Mouse (Mus musculus): ENCODE results near the gene Runx3.

The Runx3 gene

DNA sequence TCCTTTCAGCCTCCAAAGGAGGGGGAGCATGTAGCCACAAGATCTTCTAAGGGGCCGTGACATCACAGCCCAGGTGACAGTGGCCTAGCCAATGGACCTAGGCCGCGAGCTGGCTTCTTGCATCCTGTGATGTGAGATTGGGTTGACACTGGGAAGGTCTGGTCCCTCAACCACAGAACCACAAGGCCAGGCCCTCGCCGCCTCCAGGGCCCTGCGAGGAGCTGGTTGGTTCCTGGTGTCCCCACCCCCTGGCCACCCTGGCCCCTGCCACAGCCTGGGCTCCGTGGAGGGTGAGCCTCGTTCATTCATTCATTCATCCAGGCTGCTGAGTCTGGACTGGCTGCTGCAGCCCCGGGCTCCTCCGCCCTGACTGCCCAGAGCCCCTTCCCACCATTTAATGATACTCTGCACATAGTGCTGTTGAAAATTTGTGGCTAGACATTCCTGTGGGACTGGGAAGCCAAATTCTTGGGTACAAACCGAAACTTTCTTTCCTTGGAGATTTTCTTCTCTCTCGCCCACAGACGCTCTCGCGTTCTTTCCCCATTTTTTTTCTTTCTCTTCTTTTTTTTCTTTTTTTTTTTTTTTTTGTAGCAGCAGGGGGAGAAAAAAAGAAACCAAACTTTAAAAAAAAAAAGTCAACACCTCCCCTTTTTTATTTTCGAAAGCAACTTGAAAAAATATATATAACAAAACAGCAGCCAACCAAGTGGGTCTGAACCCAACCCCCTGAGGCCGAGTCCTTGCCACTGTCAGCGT is at the start of gene Runx3:
Runx3 (plus strand) TSS at position 311 of the 759 bp plus-strand sequence.
- in situ Hi-C loops (cut with MboI, MseI) = no loop called here

DNA sequence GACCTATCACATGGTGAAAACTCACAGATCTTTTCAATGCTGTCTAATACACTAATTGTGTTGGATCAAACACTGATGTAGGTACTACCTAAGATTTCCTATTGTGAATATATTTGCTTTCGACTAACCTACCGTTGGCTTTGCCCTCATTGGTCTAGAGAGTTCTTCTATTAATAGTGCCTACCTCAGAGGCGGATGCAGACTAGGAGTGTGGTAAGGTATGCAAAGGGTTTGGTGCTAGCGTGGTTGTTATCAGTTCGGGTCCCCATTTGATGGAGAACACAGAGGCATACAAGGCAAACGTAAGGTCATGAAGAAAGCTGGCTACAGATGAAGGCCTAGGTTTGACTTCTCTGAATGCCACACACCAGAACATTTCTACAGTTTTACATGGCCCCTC is 47.8 kb upstream of the Runx3 start:
- in situ Hi-C loops (cut with MboI, MseI) = no loop called here

DNA sequence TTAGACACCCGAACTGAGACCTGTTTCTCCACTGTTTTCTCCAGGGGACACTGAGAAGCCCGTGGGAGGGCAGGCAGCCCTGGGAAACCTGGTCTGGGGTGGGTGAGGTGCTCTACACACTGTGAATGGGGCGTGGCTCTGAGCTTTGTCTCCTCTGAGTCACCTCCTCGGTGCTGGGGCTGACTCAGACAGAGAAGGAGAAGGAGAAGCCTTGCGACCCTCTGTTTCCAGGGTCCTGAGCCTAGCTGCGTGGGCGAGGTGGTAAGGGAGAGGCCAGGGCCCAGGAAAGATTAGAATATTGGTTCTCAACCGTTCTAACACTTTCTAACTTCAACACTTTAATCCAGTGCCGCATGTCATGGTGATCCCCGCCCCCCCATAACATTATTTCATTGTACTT is 46.9 kb upstream of the Runx3 start:
- in situ Hi-C loops (cut with MboI, MseI) = no loop called here

DNA sequence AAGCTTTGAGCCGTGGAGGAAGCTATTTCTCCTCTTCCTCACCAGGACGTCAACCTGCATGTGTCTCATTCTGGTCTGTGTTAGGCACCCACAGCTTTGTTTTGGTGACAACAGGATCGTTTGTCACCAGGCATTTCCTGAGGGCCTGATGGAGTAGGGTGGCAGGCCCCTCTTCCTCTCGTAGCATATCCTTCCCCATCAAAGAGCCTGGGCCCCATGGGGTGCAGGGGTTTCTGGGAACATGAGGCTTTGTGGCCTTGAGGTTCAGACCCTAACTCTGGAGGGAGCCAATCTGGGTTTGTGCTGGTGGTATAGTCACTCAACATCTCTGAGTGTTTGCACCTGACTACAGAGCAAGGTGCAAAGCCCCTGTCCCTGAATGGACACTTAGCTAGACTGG is 45.8 kb upstream of the Runx3 start:
- in situ Hi-C loops (cut with MboI, MseI) = no loop called here

DNA sequence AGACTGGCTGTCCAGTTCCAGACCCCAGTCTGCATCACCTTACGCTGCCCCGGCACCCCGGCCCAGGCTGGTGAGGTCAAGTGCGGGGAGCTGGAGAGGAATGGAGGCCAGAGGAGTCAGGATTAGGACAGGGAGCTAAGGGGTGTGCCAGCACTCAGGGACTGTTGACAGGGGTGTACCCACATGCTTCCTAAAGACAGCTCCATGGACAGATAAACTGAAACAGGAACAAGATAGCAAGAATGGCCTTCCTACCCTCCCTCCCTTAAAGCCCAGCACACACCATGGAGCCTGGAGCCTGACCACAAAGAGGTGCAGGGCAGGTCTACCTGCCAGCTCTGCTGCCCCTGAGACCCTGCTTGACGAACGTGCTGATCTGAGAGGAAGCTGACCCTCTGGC is 45.1 kb upstream of the Runx3 start:
- in situ Hi-C loops (cut with MboI, MseI) = no loop called here

DNA sequence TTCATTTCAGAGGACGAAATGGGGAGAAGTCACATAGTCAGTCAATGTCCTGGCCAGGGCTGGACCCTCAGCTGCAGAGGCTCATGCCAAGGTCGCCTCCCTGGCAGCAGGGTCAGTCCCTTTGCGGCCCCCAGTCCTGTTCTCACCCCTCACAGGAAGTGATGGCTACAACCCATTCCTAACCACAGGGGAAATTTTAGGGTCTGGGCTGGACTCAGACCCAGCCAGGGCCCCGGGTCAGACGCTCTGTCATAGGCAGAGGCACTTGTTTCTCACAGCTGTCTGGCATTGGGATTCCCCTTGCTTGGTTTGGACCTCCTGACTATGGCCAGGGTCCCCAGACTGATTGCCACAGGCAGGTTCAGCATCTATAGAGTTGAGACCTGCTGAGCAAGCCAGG is 43.8 kb upstream of the Runx3 start:
- in situ Hi-C loops (cut with MboI, MseI) = no loop called here

DNA sequence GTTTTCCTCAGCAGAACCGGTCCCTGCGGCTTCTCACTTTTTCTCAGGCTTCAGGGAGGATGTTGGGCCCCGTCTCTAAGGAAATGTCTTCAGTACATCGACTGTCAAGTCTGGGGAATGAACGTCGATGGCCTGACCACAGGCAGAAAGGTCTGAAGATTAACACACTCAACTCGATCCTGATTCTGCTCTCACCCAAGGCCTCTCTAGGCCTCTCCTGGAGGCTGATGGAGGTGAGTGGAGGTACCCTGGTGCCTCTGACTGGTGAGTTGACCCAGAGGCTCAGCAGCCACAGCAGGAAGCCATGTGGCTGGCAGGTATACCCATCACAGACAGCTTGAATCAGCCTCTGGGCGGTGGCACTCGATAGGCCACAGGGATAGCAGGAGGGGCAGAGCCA is 43.3 kb upstream of the Runx3 start:
- in situ Hi-C loops (cut with MboI, MseI) = no loop called here

DNA sequence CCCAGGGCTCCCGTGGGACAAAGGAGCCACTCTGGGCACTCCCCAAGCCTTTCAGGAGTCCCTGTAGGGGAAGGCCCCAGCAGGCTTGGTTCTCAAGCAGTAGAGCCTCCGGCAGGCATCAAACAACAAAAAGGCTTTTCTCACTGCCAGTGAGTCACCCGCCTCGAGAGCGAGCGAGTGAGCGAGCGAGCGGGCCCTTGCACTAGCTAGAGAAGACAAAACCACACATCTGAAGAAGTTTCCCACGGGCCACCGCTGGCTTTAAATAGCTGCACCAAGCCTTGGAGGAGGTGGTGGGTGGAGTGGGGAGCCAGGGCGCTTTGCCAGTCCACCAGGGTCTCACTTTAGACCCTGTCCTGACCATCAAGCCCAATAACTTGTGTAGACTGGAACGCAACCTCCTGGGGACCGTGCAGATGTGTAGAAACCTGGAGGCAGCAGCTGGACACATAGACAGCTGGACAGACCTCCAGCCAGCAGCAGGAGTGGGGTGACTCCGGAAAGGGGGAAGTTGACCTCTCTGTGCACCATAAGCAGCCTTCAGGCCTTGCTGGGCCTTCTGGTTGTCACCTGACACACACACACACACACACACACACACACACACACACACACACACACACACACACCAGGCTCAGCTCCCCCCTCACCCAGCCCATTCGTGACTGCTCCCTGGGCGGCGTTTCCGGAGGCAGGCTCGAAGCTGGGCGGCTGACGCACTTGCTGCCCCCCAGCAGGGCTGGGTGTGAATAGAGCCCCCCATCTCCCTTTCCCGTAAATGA is 40.4 kb upstream of the Runx3 start:
- in situ Hi-C loops (cut with MboI, MseI) = no loop called here

DNA sequence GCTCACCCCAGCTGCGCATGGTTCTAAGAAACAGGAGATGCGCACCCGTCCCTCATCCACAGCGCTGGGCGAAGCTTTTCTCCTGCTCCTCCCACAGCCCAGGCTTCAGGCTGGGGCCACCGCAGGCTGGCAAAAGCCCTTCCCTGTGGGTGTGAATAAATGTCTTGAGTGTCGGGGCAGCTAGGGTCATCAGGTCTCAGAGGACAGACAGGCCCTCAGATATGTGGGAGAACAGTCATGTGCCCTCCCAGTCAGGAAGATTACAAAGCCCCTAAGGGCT is 39.9 kb upstream of the Runx3 start:
- in situ Hi-C loops (cut with MboI, MseI) = no loop called here

DNA sequence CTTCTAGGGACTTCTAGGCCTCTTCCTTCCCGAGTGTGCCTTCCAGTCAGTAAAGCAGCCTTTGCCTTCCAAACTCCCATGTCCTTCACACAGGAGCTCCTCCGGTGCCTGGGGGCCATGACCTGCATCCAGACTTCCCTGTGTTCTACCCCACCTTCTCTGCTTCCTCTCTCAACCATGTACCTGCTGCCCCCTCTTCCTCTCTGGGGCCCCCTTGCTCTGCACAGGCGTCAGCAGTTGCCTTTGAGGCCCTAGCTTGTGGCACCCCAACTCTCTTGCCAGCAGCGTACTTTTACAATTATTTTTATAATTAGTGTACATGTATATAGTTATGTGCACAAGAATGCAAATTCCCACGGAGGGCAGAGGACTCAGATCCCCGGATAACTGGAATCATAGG is 37.4 kb upstream of the Runx3 start:
- in situ Hi-C loops (cut with MboI, MseI) = no loop called here

DNA sequence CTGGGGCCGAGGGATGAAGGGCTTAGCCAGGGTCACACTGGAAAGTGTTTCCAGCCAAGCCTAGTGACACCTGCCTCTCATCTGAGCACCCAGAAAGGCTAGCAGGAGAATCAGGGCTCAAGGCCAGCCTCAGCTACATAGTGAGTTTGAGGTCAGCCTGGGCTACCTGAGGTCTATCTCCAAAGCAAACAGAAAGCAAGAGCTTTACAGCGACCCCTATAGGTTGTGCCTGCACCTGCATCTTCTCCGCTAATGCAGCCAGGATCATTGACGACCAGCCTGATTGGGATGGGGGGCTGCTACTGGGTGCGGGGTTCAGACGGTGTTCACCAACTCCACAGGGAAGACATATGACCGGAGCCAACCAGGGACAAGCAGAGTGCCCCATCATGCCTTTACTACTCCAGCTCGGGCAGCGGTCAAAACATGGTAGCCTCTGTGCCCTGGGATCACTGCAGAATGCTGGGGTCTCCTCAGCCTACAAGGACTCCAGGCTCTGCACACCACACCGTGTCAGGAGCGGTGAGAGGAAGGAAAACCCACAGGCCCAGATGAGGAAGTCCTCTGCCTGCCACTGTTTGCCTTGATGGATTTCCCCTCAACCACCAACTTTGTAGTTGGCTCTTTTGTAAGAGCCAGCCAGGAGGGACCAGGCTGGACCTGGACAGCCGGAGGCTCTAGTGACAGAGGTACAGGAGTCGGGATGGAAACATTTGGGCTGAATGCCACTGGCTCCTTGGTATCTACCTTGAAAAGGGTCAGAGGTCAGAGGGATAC is 35.2 kb upstream of the Runx3 start:
- in situ Hi-C loops (cut with MboI, MseI) = no loop called here

DNA sequence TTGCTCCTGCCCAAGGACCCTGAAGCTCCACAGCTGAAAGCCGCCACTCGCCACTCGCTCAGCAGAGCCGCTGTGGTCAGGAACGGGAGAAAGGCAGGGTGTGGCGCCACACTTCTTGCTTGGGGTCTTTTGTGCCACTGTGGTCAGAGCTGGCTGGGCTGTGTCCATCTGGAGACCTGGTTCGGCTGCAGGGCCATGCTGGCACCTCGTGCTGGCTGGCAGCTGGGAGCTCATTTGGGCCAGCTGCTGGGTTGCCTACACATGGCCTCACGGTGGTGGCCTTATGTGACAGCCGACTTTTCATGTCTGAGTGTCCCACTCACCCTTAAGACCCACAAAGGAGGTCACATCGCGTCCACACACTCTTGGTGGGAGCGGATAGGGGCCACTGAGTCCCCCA is 29.8 kb upstream of the Runx3 start:
- in situ Hi-C loops (cut with MboI, MseI) = no loop called here

DNA sequence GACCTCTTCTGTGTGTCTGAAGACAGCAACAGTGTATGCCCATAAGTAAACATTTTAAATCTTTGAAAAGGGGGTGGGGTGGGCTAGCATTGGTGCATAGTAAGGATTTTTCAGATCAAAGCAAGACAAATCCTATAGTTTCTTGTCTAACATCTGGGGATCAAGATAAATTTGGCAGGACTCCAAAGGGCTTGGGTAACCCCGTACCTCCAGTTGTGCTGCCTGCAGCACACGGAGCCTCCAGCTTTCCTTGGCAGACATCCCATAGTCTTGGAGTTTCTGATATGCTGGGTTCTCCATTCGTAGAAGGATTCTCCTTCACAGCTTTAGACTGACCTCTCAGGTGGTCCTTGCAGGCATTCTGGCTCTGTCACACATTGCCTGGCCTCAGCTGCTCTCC is 27.6 kb upstream of the Runx3 start:
- in situ Hi-C loops (cut with MboI, MseI) = no loop called here

DNA sequence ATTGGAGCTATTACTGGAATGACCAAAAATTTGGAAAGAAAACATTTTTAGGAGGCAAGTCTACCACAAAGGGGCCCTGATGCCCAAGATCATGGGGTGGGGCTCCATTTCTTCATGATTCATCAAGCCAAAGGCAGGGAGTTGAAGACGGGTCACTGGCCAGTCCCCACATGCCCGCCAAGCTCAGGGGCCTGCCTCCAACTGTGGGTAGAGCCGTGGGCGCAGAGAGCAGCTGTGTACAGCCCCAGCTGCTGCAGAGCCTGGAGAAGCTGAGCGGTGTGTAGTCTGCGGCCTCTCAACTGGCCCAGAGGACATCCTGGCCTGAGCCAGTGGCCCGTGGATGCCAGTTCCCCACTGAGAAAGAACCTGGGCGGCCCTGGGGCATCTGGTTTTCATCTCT is 24.8 kb upstream of the Runx3 start:
- in situ Hi-C loops (cut with MboI, MseI) = no loop called here

DNA sequence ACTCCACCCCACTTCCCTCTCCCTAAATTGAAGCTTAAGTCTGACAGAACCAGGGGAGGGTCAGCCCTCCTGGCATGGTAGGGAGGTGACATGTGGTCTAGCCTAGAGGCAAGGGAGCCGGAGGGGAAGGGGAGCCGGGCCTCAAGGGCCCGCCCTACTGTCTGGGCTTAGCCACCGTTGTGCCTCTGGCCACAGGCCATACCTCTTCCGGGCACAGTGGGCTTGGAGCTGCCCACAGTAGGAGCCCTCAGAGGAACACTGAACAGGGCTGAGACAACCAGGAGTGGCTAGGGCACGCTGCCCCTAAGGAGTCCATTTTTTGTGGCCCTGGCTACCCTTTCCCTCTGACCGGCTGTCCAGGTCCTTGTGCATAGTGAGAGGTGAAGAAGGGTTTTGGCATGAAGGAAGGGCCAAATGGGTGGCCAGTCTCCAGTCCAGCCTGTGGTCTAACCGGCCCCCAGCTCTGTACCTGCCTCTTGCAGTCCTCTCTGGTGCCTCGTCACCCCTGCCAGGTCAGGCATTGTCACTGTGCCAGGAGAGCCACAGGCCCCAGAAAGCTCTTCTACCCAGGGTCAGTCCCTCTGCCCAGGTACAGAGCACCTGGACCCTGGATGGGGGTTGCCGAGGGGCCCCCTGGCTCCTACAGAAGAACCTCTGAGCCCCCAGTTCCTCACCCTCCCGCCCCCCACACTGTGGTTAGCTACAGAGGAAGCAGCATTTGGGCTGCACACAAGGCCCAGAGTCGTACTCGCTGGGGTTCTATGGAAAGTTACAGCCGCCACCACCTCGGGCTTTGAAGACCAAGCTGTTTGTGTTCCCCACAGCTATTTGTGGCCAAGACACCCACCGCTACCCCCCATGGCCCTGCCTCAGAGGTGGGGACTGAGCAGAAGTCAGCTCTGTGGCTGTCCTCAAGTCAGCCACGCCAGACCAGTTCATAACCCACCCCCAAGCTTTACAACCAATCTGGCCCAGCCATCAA is 22.3 kb upstream of the Runx3 start:
- in situ Hi-C loops (cut with MboI, MseI) = no loop called here

DNA sequence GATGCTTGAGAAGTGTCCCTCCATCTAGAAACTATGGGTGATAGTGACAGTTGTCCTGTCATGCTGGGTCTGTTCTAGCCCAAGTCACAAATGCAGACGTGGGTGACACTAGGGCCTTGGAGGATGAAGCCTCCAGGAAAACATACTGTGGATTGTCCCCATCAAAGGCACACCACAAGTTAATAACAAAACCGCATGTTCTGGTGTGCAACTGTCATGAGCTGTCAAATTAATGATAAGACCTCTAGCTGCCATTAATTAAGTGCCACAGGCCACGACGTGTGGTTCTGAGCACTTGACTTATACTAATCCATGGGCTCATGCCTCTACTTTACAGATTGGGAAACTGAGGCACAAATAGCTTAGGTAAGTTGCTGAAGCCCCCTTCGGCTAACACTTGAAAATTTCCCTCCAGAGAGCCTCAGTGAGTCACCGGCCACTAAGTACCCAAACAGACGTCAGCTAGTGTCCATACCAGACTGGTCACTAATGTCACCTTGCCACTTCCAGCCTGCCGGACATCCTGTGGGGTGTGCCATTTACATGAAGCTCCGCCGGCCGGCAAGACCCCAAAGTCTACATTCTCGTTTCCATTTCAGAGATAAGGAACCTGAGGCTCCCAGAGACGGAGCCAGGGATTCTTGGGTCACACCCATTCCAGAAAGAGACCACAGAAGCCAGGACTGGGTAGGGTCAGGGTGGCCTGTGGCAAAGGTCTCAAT is 18.3 kb upstream of the Runx3 start:
- in situ Hi-C loops (cut with MboI, MseI) = no loop called here

DNA sequence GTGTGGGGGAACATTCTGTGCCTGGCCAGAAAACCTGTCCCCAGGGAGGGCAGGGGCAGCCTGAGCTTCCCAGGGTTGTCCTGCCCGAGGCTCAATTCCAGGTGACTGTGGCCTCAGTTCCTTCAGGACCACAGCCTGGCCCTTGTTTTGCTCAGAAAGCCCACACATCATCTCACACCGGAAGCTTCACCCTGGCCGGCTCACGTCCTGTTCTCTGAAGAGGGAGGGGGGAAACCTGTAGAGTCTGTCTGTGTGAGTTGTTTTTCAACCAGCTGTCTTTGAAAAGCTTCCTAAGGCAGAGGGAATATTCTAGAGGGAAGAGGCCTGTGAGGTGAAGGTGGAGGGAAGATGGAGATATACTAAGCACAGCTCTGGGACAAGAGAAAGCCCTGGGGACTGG is 17.7 kb upstream of the Runx3 start:
- in situ Hi-C loops (cut with MboI, MseI) = no loop called here

DNA sequence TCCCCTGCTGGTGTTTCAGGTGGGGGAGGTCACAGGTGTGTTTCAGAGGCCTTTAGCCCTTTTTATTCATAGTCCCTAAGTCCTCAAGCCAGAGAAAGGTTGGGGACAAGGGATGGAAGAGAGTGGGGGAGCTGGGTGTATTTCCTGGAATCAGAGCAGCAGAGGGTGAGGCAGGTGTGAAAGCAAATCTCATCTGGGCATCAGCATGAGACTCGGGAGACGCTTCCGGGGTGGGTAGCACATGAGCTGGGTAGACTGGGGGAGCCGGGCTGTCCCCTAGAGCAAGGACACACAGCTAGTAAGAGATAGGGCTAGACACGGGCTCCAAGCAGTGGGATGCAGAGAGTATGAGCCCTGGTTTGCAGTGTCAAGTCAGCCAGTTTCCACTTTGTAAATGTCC is 16.7 kb upstream of the Runx3 start:
- in situ Hi-C loops (cut with MboI, MseI) = no loop called here

DNA sequence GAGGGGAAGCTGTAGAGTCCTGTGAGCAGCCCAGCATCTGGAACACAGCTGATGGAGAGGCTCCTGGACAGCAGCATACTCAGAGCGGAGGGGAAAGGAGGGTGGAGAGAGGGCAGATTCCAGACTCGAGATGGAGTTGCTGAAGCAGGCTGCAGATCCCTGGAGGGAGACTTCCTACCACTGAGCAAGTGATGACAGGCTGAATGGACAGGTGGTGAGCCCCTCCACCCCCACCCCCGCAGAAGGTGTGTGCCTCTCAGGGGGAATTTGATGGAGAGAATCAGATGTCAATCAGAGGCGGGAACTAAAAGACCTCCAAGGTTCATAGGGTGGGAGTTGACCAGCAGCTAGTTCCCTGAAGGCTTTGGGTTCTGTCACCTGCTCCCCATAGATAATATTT is 13.5 kb upstream of the Runx3 start:
- in situ Hi-C loops (cut with MboI, MseI) = no loop called here

DNA sequence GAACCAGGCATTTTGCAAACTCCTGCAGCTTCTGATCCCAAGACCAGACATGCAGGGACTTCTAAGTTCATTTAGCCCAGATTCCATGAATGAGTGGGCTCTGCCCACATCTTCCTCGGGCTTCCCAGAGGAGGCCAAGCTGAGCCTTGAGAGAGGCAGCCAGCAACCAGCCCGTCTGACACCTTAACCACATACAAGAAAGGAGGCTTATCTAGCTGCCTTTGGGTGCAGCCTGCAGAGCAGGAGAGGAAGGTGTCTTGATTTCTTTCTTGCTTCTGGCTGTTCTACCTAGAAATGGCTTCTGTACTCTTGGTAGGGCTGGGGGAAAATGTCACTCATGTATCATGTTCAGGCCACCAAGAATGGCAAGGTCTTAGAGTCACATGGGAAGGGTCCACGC is 11.8 kb upstream of the Runx3 start:
- in situ Hi-C loops (cut with MboI, MseI) = no loop called here

DNA sequence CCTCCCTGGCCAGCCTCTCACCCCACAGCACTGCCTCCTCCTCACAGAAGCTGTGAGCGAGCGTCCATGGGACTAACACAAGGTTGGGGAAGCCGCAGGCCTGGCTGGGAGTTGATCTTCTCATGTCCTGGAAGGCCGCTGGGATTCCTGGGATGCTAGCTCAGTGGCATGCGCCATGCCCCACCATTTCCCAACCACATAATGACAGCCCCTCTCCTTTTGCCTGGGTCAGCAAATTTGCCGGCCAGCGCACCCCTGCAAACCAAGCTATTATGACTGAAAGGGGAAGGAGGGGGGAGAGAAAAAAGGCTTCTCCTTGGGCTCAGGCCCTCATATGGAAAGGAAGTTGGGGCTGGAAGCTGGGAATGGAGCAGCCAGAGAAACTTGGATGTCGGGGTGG is 6.8 kb upstream of the Runx3 start:
- in situ Hi-C loops (cut with MboI, MseI) = no loop called here

Measured in T-helper 17 cell (primary cell).